Mouse (Mus musculus) MEL (cell line): ENCODE measurements around the gene Omt2b.

Source experiments
- CHD2 ChIP-seq: IDR thresholded peaks from 2 replicates; pipeline ENCODE4 v1.6.1; 2011; ENCODE audit warnings: low read length, improper control_type of control experiment
- CTCF ChIP-seq, 3 experiments: IDR thresholded peaks in 2 of 3; conservative IDR thresholded peaks in 1 of 3; 2 replicates each; pipeline ENCODE4 v1.5.1; 2011 to 2012; ENCODE audit warnings: low read length in 3 of 3, low read depth in 2 of 3, mild to moderate bottlenecking in 2 of 3, improper control_type of control experiment in 1 of 3, inconsistent platforms in 1 of 3, mixed read lengths in 1 of 3, moderate library complexity in 1 of 3; ENCODE audit not compliant: control insufficient read depth in 1 of 3, insufficient read depth in 1 of 3, poor library complexity in 1 of 3, severe bottlenecking in 1 of 3
- EP300 ChIP-seq, 2 experiments: IDR thresholded peaks; 2 replicates each; pipeline ENCODE4 v1.6.1; 2011; ENCODE audit warnings: improper control_type of control experiment in 2 of 2, low read length in 2 of 2, low read depth in 1 of 2, mild to moderate bottlenecking in 1 of 2
- GATA1 ChIP-seq: IDR thresholded peaks from 2 replicates; pipeline ENCODE4 v1.6.1; 2011; ENCODE audit warnings: low read depth, low read length, improper control_type of control experiment
- MAFK ChIP-seq: IDR thresholded peaks from 2 replicates; pipeline ENCODE4 v1.6.1; 2011; ENCODE audit warnings: low read depth, mild to moderate bottlenecking, low read length, improper control_type of control experiment, borderline replicate concordance
- POLR2A ChIP-seq, 2 experiments: IDR thresholded peaks; 2 replicates each; pipeline ENCODE4 v1.6.1; 2011 to 2012; ENCODE audit warnings: low read length in 2 of 2, mild to moderate bottlenecking in 2 of 2, control low read depth in 1 of 2, improper control_type of control experiment in 1 of 2, low read depth in 1 of 2, moderate library complexity in 1 of 2; ENCODE audit not compliant: control insufficient read depth in 1 of 2, insufficient read depth in 1 of 2, poor library complexity in 1 of 2
- TAL1 ChIP-seq: IDR thresholded peaks from 2 replicates; pipeline ENCODE4 v1.6.1; 2012; ENCODE audit warnings: mild to moderate bottlenecking, inconsistent platforms, low read length, moderate library complexity, mixed read lengths
- TCF12 ChIP-seq: IDR thresholded peaks from 2 replicates; pipeline ENCODE4 v1.6.1; 2014; ENCODE audit warnings: low read depth, mild to moderate bottlenecking, inconsistent platforms, low read length, improper control_type of control experiment, moderate library complexity

DNA sequence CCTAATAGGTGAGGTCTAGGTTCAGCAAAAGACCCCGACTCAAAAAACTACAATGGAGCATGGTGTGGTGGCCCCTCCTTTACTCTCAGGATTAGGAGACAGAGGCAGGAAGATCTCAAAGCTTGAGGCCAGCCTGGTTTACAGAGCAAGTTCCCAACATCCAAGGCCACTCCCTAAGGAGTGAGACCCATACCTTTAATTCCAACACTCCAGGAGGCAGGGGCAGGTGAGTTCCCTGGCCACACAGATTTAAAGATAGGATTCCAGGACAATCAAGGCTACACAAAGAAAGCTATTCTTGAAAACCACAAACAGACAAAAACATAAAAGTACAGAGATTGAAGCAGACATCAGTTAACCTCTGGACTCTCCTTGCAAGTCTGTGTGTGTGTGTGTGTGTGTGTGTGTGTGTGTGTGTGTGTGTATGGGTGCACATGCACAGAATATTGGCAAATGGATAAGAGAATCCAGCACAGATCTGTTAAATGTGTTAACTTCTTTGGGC lies 47.5 kb downstream of the Omt2b start:
- no peak for TF ChIP-seq POLR2A (IDR thresholded peaks at IDR 0.05; ENCODE audit: control insufficient read depth in 1 of 2, insufficient read depth in 1 of 2, low read depth in 1 of 2, low read length in 2 of 2, poor library complexity in 1 of 2)
- no peak for TF ChIP-seq CTCF (IDR thresholded peaks at IDR 0.05 in 2 of 3, conservative IDR thresholded peaks at IDR 0.05 in 1 of 3; ENCODE audit: control insufficient read depth in 1 of 3, insufficient read depth in 1 of 3, low read depth in 2 of 3, low read length in 3 of 3, poor library complexity in 1 of 3, severe bottlenecking in 1 of 3)
- no peak for TF ChIP-seq TAL1
- no peak for TF ChIP-seq TCF12
- TF ChIP-seq GATA1, result no peak
- TF ChIP-seq MAFK, result no peak
- no peak for TF ChIP-seq CHD2
- no peak for TF ChIP-seq EP300 (IDR thresholded peaks at IDR 0.05; ENCODE audit: low read depth in 1 of 2, low read length in 2 of 2)
